Mouse (Mus musculus): ENCODE data around the gene Arid1b. TPM values are rescaled to one million over a fixed set of nuclear protein-coding genes. Genes with fewer than 3 reads are reported as not detected.

The Arid1b gene
- polyA plus RNA-seq, 1 experiment from 2014 or later: 22.6 TPM

GRCm38 (mm10) chr17:5099238-5099637, 105.1 kb downstream of the Arid1b start:
- ATAC-seq (ENCODE audit: insufficient number of reproducible peaks, insufficient read depth, low FRiP score, low read depth): peak; percentile 79; the same call in 1 of the 2 replicates
- no peaks in the 10 kb centered on the region; the same call in 1 of the 2 replicates for H3K36me3 ChIP-seq (ENCODE audit: control insufficient read depth, insufficient read depth, low read length)
- H3K9me3 ChIP-seq (ENCODE audit: control insufficient read depth, low read depth, low read length): no peaks in the 10 kb centered on the region
- 49% methylated on average over 4 of the region's 4 CpGs for WGBS
- H3K27me3 ChIP-seq (ENCODE audit: control insufficient read depth, insufficient read depth, low read length): no peaks in the 10 kb centered on the region
- no peak overlapping the region for H3K4me3 ChIP-seq (ENCODE audit: low read depth, low read length)
- H3K4me2 ChIP-seq (replicated peaks; ENCODE audit: low read depth, low read length): no peak overlapping the region
- no peak overlapping the region for H3K9ac ChIP-seq (replicated peaks; ENCODE audit: low read depth, low read length)
- H3K4me1 ChIP-seq (ENCODE audit: control insufficient read depth, insufficient read depth, low read length): peaks cover 21% of the 10 kb centered on the region
- H3K27ac ChIP-seq (ENCODE audit: low read length): no peak overlapping the region

GRCm38 (mm10) chr17:5101157-5101556, 107.0 kb downstream of the Arid1b start:
- Histone ChIP-seq H3K9me3 (ENCODE audit: control insufficient read depth, low read depth, low read length) (no peaks in the 10 kb centered on the region), H3K4me1 (ENCODE audit: control insufficient read depth, insufficient read depth, low read length) (peaks cover 24% of the 10 kb centered on the region), H3K9ac (replicated peaks; ENCODE audit: low read depth, low read length) (no peak overlapping the region), H3K4me2 (replicated peaks; ENCODE audit: low read depth, low read length) (no peak overlapping the region), H3K36me3 (ENCODE audit: control insufficient read depth, insufficient read depth, low read length) (no peaks in the 10 kb centered on the region; the same call in 1 of the 2 replicates), H3K27ac (ENCODE audit: low read length) (0 out of 2 replicates have a peak overlapping the region, but pooled peaks have one; percentile 10), H3K27me3 (ENCODE audit: control insufficient read depth, insufficient read depth, low read length) (no peaks in the 10 kb centered on the region), H3K4me3 (ENCODE audit: low read depth, low read length) (no peak overlapping the region)
- 75% methylated on average over 8 of the region's 8 CpGs for WGBS
- ATAC-seq (ENCODE audit: insufficient number of reproducible peaks, insufficient read depth, low FRiP score, low read depth): no peak

GRCm38 (mm10) chr17:5101887-5102286, 107.8 kb downstream of the Arid1b start:
- H3K4me1 ChIP-seq (ENCODE audit: control insufficient read depth, insufficient read depth, low read length): peaks cover 27% of the 10 kb centered on the region
- H3K27me3 ChIP-seq (ENCODE audit: control insufficient read depth, insufficient read depth, low read length): no peaks in the 10 kb centered on the region
- no peak overlapping the region for H3K4me2 ChIP-seq (replicated peaks; ENCODE audit: low read depth, low read length)
- no peaks in the 10 kb centered on the region for H3K9me3 ChIP-seq (ENCODE audit: control insufficient read depth, low read depth, low read length)
- ATAC-seq (ENCODE audit: insufficient number of reproducible peaks, insufficient read depth, low FRiP score, low read depth): no peak
- 25% methylated on average over 2 of the region's 2 CpGs for WGBS
- H3K27ac ChIP-seq (ENCODE audit: low read length): no peak overlapping the region
- H3K36me3 ChIP-seq (ENCODE audit: control insufficient read depth, insufficient read depth, low read length): no peaks in the 10 kb centered on the region; the same call in 1 of the 2 replicates
- H3K9ac ChIP-seq (replicated peaks; ENCODE audit: low read depth, low read length): no peak overlapping the region
- no peak overlapping the region for H3K4me3 ChIP-seq (ENCODE audit: low read depth, low read length)

DNA sequence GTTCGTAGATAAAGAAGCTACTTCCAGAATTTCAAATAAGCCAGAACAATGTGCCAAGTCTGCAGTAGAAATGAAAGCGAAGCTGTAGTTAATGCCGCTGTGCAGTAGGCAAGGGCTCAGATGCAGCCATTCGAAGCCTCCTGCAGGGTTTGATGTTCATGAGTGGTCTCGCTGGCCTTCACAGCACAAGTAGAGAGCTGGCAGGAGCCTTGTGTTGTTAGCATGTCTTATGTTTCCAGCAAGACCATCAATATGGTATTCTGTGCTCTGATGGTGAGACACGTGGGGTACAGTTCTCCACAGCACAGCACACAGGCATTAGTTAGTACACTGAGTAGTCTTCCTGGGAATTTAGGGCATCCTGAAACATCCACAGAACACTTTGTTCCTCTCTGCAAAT, 111.6 kb downstream of the Arid1b start:
- H3K4me2 ChIP-seq (replicated peaks; ENCODE audit: low read depth, low read length): no peak overlapping the region
- H3K4me1 ChIP-seq (ENCODE audit: control insufficient read depth, insufficient read depth, low read length): peaks cover 39% of the 10 kb centered on the region
- H3K27me3 ChIP-seq (ENCODE audit: control insufficient read depth, insufficient read depth, low read length): no peaks in the 10 kb centered on the region
- no peak overlapping the region for H3K4me3 ChIP-seq (ENCODE audit: low read depth, low read length)
- no peak overlapping the region for H3K9ac ChIP-seq (replicated peaks; ENCODE audit: low read depth, low read length)
- no peak overlapping the region for H3K27ac ChIP-seq (ENCODE audit: low read length)
- H3K36me3 ChIP-seq (ENCODE audit: control insufficient read depth, insufficient read depth, low read length): no peaks in the 10 kb centered on the region; the same call in 1 of the 2 replicates
- no peaks in the 10 kb centered on the region for H3K9me3 ChIP-seq (ENCODE audit: control insufficient read depth, low read depth, low read length)
- ATAC-seq (ENCODE audit: insufficient number of reproducible peaks, insufficient read depth, low FRiP score, low read depth): no peak
- WGBS: 77% methylated on average over 6 of the region's 6 CpGs

- Histone ChIP-seq H3K27ac (ENCODE audit: low read length) (peak overlapping the region; percentile 21; the same call in 1 of the 2 replicates), H3K4me1 (ENCODE audit: control insufficient read depth, insufficient read depth, low read length) (peaks cover 33% of the 10 kb centered on the region), H3K9ac (replicated peaks; ENCODE audit: low read depth, low read length) (no peak overlapping the region)
These were observed 112.4 kb downstream of the Arid1b start for GRCm38 (mm10) chr17:5106263-5107195.

GRCm38 (mm10) chr17:5107501-5107900, 113.4 kb downstream of the Arid1b start:
- H3K4me1 ChIP-seq (ENCODE audit: control insufficient read depth, insufficient read depth, low read length): peaks cover 28% of the 10 kb centered on the region
- ATAC-seq (ENCODE audit: insufficient number of reproducible peaks, insufficient read depth, low FRiP score, low read depth): no peak
- no peak overlapping the region for H3K4me2 ChIP-seq (replicated peaks; ENCODE audit: low read depth, low read length)
- H3K4me3 ChIP-seq (ENCODE audit: low read depth, low read length): no peak overlapping the region
- no peaks in the 10 kb centered on the region for H3K27me3 ChIP-seq (ENCODE audit: control insufficient read depth, insufficient read depth, low read length)
- H3K9me3 ChIP-seq (ENCODE audit: control insufficient read depth, low read depth, low read length): no peaks in the 10 kb centered on the region
- H3K27ac ChIP-seq (ENCODE audit: low read length): no peak overlapping the region
- H3K36me3 ChIP-seq (ENCODE audit: control insufficient read depth, insufficient read depth, low read length): no peaks in the 10 kb centered on the region
- WGBS: 77% methylated on average over 4 of the region's 4 CpGs
- no peak overlapping the region for H3K9ac ChIP-seq (replicated peaks; ENCODE audit: low read depth, low read length)

More at GRCm38 (mm10) chr17:5106263-5107195, 112.4 kb downstream of the Arid1b start:
- Histone ChIP-seq H3K36me3 (ENCODE audit: control insufficient read depth, insufficient read depth, low read length) (no peaks in the 10 kb centered on the region), H3K9me3 (ENCODE audit: control insufficient read depth, low read depth, low read length) (no peaks in the 10 kb centered on the region), H3K27me3 (ENCODE audit: control insufficient read depth, insufficient read depth, low read length) (no peaks in the 10 kb centered on the region), H3K4me3 (ENCODE audit: low read depth, low read length) (no peak overlapping the region), H3K4me2 (replicated peaks; ENCODE audit: low read depth, low read length) (no peak overlapping the region)
- WGBS: 75% methylated on average over 11 of the region's 11 CpGs
- ATAC-seq (ENCODE audit: insufficient number of reproducible peaks, insufficient read depth, low FRiP score, low read depth): no peak

GRCm38 (mm10) chr17:5108022-5108421, 113.9 kb downstream of the Arid1b start:
- no peak overlapping the region for H3K4me3 ChIP-seq (ENCODE audit: low read depth, low read length)
- no peaks in the 10 kb centered on the region for H3K9me3 ChIP-seq (ENCODE audit: control insufficient read depth, low read depth, low read length)
- H3K27me3 ChIP-seq (ENCODE audit: control insufficient read depth, insufficient read depth, low read length): no peaks in the 10 kb centered on the region
- H3K4me1 ChIP-seq (ENCODE audit: control insufficient read depth, insufficient read depth, low read length): peaks cover 28% of the 10 kb centered on the region
- WGBS: 61% methylated on average over 1 of the region's 1 CpGs
- no peak overlapping the region for H3K27ac ChIP-seq (ENCODE audit: low read length)
- H3K36me3 ChIP-seq (ENCODE audit: control insufficient read depth, insufficient read depth, low read length): no peaks in the 10 kb centered on the region
- H3K9ac ChIP-seq (replicated peaks; ENCODE audit: low read depth, low read length): no peak overlapping the region
- ATAC-seq (ENCODE audit: insufficient number of reproducible peaks, insufficient read depth, low FRiP score, low read depth): no peak
- no peak overlapping the region for H3K4me2 ChIP-seq (replicated peaks; ENCODE audit: low read depth, low read length)

- Histone ChIP-seq H3K27me3 (ENCODE audit: control insufficient read depth, insufficient read depth, low read length) (no peaks in the 10 kb centered on the region), H3K27ac (ENCODE audit: low read length) (no peak overlapping the region; the same call in 1 of the 2 replicates), H3K36me3 (ENCODE audit: control insufficient read depth, insufficient read depth, low read length) (no peaks in the 10 kb centered on the region), H3K9ac (replicated peaks; ENCODE audit: low read depth, low read length) (no peak overlapping the region), H3K4me1 (ENCODE audit: control insufficient read depth, insufficient read depth, low read length) (peaks cover 28% of the 10 kb centered on the region), H3K9me3 (ENCODE audit: control insufficient read depth, low read depth, low read length) (no peaks in the 10 kb centered on the region), H3K4me2 (replicated peaks; ENCODE audit: low read depth, low read length) (no peak overlapping the region), H3K4me3 (ENCODE audit: low read depth, low read length) (no peak overlapping the region)
- WGBS: 69% methylated on average over 2 of the region's 2 CpGs
- ATAC-seq (ENCODE audit: insufficient number of reproducible peaks, insufficient read depth, low FRiP score, low read depth): no peak
These were observed 114.5 kb downstream of the Arid1b start for GRCm38 (mm10) chr17:5108546-5109142.

Measured in stomach, embryonic 14.5 days (tissue).